Mouse (Mus musculus) lung, postnatal 0 days (tissue): ENCODE results near the gene Fam171b.

Source experiments
- CTCF ChIP-seq: IDR thresholded peaks from 2 replicates; pipeline ENCODE4 v1.5.1; 2016; ENCODE audit warnings: antibody characterized with exemption, mild to moderate bottlenecking
- EP300 ChIP-seq: IDR thresholded peaks from 2 replicates; pipeline ENCODE4 v1.6.1; 2016; ENCODE audit warnings: antibody characterized with exemption, mild to moderate bottlenecking, control low read depth

GRCm38 (mm10) chr2:83766878-83767277, 45.6 kb upstream of the Fam171b start:
- no peak for TF ChIP-seq CTCF
- no peak for TF ChIP-seq EP300
